Mouse (Mus musculus) telencephalon, adult 2 months (tissue): ENCODE results near the gene Mid1.
"Not testable (repeated sequence)": the region's sequence is repeated elsewhere in the genome, so short reads cannot be mapped to it uniquely, and the experiment has no call there.

Source experiments
- DNase-seq: peaks from one replicate; pipeline ENCODE4 v3.0.0-alpha.2; 2011; ENCODE audit warnings: low read depth, low spot score

Mid1 gene

DNA sequence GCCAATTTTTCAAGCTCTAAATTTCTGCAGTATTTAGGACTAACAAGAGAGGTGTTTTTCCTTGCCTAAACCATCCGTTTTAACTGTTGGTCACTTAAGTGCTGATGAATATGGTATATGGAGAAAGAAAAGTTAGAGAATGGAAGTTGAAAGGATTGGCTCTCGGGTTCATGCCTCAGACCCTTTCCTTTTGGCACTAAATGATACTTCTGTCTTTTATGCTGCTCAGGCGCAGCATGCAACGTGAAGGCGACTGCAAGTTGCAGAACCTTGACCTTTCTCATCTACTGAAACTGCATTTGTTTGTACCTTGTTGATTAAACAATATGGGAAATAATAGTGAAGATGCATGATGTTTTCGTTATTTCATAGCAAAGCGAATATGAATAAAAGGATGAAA lies 285.5 kb downstream of the Mid1 start:
- DNase-seq, result not testable (repeated sequence)

- DNase-seq, result not testable (repeated sequence)
Observed at GRCm38 (mm10) chrX:169971562-169971961, 286.6 kb downstream of the Mid1 start.

DNA sequence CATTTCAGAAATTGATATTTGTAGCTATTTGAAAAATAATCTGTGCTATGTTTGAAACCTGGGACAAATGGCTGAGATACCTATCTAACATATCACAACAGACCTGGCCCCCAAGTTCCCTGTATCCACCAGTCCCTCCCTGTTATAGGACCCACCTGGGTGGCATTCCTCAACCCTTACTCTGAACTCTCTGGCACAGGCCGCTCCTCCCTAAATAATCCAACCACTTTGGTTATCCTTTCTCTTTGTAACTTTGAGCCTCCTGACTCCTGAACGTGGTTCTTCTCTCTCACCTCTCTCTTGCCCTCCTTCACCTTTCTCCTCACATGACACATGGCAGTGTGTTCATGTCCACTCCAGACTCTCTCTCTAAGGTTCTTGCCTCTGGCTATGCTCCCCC lies 287.1 kb downstream of the Mid1 start:
- not testable (repeated sequence) for DNase-seq

GRCm38 (mm10) chrX:169972791-169973494 lies 287.9 kb downstream of the Mid1 start:
- peak; percentile 29 for DNase-seq

GRCm38 (mm10) chrX:169973806-169974205 lies 288.8 kb downstream of the Mid1 start:
- DNase-seq, result peak; percentile 13

GRCm38 (mm10) chrX:169974456-169974855 lies 289.5 kb downstream of the Mid1 start:
- peak; percentile 22 for DNase-seq

DNA sequence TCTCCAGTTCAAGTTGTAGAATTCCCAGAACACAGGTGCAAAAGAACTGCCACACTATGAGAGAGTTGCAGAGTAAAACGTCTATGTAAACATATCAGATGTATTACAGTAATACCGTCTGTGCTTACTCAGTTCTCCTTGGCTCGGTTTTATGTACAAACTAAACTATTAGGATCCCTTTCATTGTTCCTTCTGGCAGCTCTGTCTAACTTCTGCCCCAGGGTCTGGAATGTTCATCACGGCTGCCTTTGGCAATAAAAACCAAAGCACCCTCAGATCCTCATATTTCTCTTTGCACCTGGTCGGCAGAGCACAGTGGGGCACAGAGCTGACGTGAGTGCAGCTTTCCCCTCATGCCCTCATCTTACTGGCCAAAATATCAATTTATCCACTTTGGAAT lies 290.0 kb downstream of the Mid1 start:
- not testable (repeated sequence) for DNase-seq

GRCm38 (mm10) chrX:169975681-169976131 lies 290.7 kb downstream of the Mid1 start:
- DNase-seq, result not testable (repeated sequence)

DNA sequence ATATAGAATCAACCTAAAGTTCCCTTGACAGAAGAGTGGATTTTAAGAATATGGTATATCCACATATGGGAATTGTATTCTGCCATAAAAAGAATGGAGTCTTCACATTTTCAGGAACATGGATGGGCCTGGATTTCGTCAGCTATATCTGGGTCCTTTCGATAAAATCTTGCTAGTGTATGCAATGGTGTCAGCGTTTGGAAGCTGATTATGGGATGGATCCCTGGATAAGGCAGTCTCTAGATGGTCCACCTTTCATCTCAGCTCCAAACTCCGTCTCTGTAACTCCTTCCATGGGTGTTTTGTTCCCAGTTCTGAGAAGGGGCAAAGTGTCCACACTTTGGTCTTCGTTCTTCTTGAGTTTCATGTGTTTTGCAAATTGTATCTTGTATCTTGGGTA lies 291.3 kb downstream of the Mid1 start:
- DNase-seq, result not testable (repeated sequence)

DNA sequence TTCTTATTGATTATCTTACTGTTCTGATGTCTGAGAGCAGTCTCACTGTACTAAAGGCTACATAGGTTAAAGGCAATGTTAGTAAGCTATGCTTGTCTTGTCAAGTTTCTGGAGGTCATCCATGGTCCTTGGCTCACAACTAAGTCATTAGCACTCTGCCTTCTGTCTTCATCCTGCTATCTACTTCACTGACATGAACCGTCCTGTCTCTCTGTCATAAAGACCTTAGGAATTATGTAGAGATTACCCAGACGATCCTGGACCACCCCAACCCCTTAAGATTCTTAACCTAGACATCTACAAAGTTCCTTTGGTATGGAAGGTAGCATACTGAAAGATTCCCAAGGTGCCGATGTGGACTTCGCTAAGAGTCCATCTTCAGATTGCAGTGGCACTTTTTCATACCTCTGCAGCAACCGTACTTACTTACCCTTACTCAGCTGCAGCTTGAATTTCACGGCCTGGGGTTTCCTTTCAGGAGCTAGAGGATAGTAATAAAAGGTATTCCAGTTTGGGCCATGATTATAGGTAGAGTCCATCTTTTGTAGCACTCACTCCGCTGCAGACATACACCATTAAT lies 292.9 kb downstream of the Mid1 start:
- DNase-seq, result not testable (repeated sequence)

GRCm38 (mm10) chrX:169978436-169979381 lies 293.7 kb downstream of the Mid1 start:
- not testable (repeated sequence) for DNase-seq

DNA sequence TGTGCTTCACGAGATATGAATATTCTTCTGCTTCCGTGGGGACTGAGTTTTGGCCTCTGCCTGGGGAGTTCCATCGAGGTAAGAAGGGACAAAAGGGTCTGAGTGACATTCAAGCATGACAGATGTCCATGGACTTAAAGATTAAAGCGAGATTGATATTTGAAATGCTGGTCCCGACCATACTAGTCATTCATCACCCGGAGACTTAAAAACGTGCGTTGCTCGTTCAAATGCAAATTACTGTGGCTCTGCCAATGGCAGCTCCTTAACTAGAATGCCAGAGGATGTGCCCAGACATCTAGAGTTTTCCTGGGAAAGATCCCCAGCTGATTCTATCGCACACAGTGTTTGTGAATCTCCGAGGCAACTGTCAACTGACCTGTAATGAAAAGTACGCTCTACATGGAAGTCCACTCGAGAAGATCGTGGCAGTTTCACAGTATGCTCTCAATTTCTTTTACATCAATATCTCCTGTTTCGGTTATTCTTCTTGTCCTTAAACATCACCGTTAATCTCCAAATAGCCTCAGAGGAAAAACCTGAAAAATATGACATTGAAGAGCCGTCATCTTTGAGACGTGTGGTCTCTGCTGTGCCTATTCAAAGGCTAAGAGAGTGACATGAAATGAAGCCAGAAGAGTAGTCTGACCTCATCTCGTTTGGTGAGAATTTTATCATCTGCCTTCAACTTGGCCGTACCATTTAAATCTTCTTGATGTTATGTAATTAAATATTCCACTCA lies 294.6 kb downstream of the Mid1 start:
- DNase-seq, result not testable (repeated sequence)

GRCm38 (mm10) chrX:169980203-169980556 lies 295.2 kb downstream of the Mid1 start:
- DNase-seq, result not testable (repeated sequence)

GRCm38 (mm10) chrX:169980809-169981289 lies 295.9 kb downstream of the Mid1 start:
- no peak for DNase-seq

DNA sequence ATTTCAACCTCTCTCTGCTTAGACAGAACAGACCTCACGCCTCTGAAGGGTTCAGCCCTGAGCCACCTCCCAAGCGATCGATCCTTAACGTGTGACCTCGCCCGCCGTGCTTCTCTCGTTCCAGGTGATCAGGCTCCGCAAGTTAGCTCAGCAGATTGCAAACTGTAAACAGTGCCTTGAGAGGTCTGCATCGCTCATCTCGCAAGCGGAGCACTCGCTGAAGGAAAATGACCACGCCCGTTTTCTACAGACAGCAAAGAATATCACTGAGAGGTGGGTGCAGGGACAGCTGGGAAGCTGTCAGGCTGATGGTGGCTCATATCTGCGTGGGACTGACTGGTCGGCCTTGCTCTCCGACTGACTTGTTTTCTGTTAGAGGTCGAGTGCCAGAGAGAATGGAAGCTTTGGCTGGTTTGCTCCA lies 296.8 kb downstream of the Mid1 start:
- not testable (repeated sequence) for DNase-seq

DNA sequence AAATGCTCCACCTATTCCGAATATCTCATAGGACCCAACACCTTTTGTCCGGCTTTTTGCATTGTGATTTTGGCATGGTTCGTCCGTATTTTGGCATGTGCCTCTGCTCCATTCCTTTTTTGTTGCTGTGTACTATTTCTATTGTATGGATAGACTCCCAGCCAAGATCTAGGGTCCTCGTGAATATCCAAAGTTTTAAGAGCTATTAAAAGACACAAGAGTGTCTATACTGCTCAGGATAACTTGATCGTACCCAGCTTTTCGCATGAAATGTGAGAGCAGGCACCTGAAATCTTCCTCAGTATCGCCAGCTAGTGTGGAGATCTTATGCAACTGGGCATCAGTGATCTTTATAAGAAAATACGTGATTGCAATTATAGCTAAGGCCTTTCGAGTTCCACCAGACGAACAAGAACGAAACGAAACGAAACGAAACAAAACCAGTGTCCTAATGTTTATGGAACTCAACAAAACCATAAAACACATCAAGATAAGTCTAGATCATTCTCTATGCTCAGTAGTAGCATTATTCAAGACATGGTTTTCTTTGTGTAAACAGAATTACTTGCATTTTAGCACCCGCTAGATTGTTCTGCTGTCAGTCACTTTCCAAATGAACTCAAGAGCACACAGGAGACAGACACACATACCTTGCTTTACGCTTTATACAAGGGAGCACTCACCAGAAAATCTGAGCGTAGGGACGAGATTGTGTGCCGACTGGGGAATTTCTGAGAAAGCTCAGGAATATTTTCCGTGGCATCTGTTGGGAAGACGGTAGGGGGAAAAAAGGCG lies 297.8 kb downstream of the Mid1 start:
- not testable (repeated sequence) for DNase-seq

GRCm38 (mm10) chrX:169983401-169984165 lies 298.6 kb downstream of the Mid1 start:
- DNase-seq, result not testable (repeated sequence)

GRCm38 (mm10) chrX:169984331-169984730 lies 299.3 kb downstream of the Mid1 start:
- DNase-seq, result not testable (repeated sequence)

DNA sequence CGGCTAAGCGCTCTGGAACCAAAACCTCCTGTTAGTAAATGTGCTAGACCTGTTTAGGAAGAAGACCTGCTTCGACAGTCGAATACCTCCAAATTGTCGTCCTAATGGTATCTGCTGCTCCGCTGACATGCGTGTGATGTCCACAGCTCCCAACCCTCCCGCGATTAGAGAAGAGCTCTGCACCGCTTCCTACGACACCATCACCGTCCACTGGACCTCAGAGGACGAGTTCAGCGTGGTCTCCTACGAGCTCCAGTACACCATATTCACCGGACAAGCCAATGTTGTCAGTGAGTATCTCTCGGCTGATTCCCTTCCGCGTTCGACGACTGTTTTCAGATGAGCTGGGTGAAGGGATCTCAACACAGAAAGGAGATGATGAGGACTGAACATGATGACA lies 299.9 kb downstream of the Mid1 start:
- not testable (repeated sequence) for DNase-seq

DNA sequence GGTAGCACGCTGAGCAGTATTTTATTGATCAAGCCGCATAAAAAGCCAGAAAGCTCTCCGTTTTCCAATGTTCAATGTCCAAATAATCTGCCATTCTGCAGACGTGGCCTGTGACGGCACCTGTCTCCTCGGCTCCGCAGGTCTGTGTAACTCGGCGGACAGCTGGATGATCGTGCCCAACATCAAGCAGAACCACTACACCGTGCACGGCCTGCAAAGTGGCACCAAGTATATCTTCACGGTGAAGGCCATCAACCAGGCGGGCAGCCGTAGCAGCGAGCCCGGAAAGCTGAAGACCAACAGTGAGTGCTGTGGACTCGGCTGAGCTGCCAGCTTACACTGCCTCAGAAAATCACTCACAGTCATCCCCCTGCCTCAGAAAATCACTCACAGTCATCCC lies 300.8 kb downstream of the Mid1 start:
- DNase-seq, result not testable (repeated sequence)
